Mouse (Mus musculus): ENCODE data around the gene Trabd2b.

- TF ChIP-seq POLR2A (IDR thresholded peaks at IDR 0.05; ENCODE audit: insufficient read depth, low read depth, low read length) = no peak
- TF ChIP-seq CTCF (IDR thresholded peaks at IDR 0.05) = no peak
Measured at GRCm38 (mm10) chr4:114615765-114616164, 209.2 kb downstream of the Trabd2b start.

Data from heart, adult 2 months (tissue).